Mouse (Mus musculus) stomach, embryonic 14.5 days (tissue): ENCODE data around the gene Scn9a. TPM values are rescaled to one million over a fixed set of nuclear protein-coding genes. Genes with fewer than 3 reads are reported as not detected.

Source experiments
- ATAC-seq: fragments of 200-750 bp; cut with Nextera tagmentation; 2 replicates; pipeline ENCODE4 v1.8.0; 2017; ENCODE audit warnings: low read depth, moderate TSS enrichment; ENCODE audit not compliant: insufficient number of reproducible peaks, insufficient read depth, low FRiP score
- H3K27ac ChIP-seq: fragments of 300-500 bp; sonication (generic); 2 replicates; pipeline ENCODE4 v1.5.1; 2014; ENCODE audit warnings: mild to moderate bottlenecking, low read length, moderate library complexity, mixed read lengths
- H3K27me3 ChIP-seq: fragments of 300-500 bp; sonication (generic); 2 replicates; pipeline ENCODE4 v1.6.1; 2014; ENCODE audit warnings: low read length, control low read depth, mixed read lengths; ENCODE audit not compliant: control insufficient read depth, insufficient read depth
- H3K36me3 ChIP-seq: fragments of 300-500 bp; sonication (generic); 2 replicates; pipeline ENCODE4 v1.6.1; 2014; ENCODE audit warnings: mild to moderate bottlenecking, control low read depth, low read length, moderate library complexity, mixed read lengths; ENCODE audit not compliant: control insufficient read depth, insufficient read depth
- H3K4me1 ChIP-seq: fragments of 300-500 bp; sonication (generic); 2 replicates; pipeline ENCODE4 v1.6.1; 2014; ENCODE audit warnings: low read length, control low read depth, mixed read lengths; ENCODE audit not compliant: control insufficient read depth, insufficient read depth
- H3K4me2 ChIP-seq: fragments of 300-500 bp; sonication (generic); replicated peaks from 2 replicates; pipeline ENCODE4 v1.6.1; 2014; ENCODE audit warnings: low read depth, low read length, control low read depth
- H3K4me3 ChIP-seq: fragments of 300-500 bp; sonication (generic); 2 replicates; pipeline ENCODE4 v1.5.1; 2014; ENCODE audit warnings: low read depth, low read length, control low read depth
- H3K9ac ChIP-seq: fragments of 300-500 bp; sonication (generic); replicated peaks from 2 replicates; pipeline ENCODE4 v1.6.1; 2014; ENCODE audit warnings: low read depth, mild to moderate bottlenecking, control low read depth, low read length, moderate library complexity, mixed read lengths
- H3K9me3 ChIP-seq: fragments of 300-500 bp; sonication (generic); 2 replicates; pipeline ENCODE4 v1.6.1; 2016; ENCODE audit warnings: low read depth, low read length, control low read depth; ENCODE audit not compliant: control insufficient read depth
- WGBS: fragments of 180-500 bp; shearing (Covaris S2); extraction: QIAGEN DNeasy Blood & Tissue Kit; methylation state at CpG from one replicate; pipeline ENCODE4 v1.1.7; 2014; 5-methylcytosine and 5-hydroxymethylcytosine counted together
- polyA plus RNA-seq: library from polyadenylated mRNA; unstranded; fragments of >200 nt; fragmentation: Nextera tagmentation; extraction: Ambion mirVana; gene quantifications from 2 replicates; pipeline ENCODE4 v1.2.1, GENCODE M21; 2014

Gene Scn9a
- polyA plus RNA-seq: 1.5 and 2.0 TPM in 2 replicates

DNA sequence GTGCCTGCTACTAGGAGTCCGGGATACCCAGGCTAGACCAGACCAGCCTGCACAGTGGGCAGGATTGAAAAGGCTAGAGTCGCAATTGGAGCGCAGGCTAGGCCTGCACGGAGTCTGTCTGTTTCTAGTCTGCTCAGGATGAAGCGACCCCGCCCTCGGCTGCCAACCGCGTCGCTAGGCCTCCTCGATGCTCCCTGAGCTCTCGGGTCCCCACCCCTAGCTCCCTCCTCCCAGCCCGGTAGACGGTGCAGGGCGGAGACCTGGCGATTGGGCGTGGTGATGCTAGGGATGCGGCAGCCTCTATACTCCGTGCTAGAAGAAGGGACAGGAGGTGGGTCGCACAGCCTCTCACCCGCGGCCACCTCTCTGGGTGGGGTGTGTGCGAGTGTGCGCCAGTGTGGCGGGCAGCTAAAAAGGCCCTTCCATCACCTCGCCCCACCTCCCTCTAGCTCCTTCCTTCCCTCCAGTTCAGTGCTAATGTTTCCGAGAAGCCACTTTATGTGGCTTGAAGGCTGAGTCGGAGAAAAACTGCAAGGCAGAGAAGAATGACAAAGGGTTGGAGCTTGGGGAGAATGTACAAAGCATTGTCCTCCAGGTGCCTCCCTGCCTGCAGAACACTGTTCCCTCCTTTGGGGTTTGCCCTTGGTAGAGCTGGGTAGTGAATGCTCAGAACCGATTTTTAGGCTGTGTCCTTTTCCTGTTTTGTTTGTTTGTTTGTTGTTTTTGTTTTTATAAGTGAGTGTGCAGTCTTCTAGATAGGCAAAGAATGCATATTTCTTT lies at the start of gene Scn9a:
Gene Scn9a, minus strand, starts transcription at position 383 of the 780 bp plus-strand sequence.
- ATAC-seq: peak; percentile 82
- Histone ChIP-seq H3K36me3 (no peaks in the 10 kb centered on the region), H3K27me3 (no peaks in the 10 kb centered on the region), H3K9ac (no peak within 1 kb of the TSS), H3K4me1 (0 out of 2 replicates have a peak, but pooled peaks cover 4% of the 10 kb centered on the region), H3K27ac (no peak within 1 kb of the TSS), H3K4me3 (peak within 1 kb of the TSS; percentile 12), H3K9me3 (no peaks in the 10 kb centered on the region), H3K4me2 (peak within 1 kb of the TSS; percentile 36)
- WGBS: 1% methylated on average over 29 of the region's 29 CpGs

DNA sequence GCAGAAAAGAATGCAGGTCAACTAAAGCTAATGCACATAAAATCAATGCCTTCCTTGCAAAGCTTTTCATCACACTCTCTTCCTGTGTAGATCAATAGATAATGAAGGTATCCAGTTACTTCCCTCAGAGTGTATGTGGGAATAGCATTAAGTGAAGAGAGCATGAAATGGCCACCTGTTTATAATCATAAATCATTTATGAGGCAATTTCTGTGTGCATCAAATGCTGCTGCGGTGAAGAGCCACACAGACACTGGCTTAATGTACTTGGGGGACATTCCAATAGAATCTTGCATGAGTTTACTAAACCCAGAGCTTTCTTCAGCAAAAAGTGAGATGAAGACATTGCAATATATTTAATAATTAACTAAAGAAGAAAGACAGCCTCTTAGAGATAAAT lies 27.2 kb upstream of the Scn9a start:
- Histone ChIP-seq H3K9me3 (no peaks in the 10 kb centered on the region), H3K4me1 (no peaks in the 10 kb centered on the region)
- no peak for ATAC-seq

DNA sequence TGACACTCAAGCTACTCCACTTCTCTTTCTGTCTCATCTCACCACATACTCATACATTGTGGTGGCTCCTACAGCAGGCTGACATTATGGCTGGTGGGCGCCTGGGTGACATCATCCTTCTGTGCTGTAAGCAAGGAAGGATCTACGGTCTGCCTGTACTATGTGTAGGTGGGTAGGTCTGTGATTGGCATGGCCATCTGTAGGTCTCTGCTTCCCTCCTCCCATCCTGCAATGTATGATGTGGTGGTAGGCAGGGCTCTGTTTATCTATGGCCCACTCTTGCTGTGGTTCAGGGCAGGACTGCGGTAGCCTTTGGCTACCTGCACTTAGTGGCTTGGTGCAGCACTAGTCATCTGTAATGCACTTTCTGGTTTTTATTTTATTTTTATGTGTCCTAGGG lies 21.7 kb upstream of the Scn9a start:
- Histone ChIP-seq H3K4me1 (no peaks in the 10 kb centered on the region), H3K9me3 (no peaks in the 10 kb centered on the region), H3K36me3 (no peaks in the 10 kb centered on the region), H3K27me3 (no peaks in the 10 kb centered on the region), H3K4me3 (no peak overlapping the region), H3K27ac (no peak overlapping the region), H3K9ac (no peak overlapping the region), H3K4me2 (no peak overlapping the region)
- WGBS: 92% methylated on average over 3 of the region's 3 CpGs
- no peak for ATAC-seq

More for the DNA sequence above, 27.2 kb upstream of the Scn9a start:
- Histone ChIP-seq H3K27me3 (no peaks in the 10 kb centered on the region), H3K4me3 (no peak overlapping the region), H3K9ac (no peak overlapping the region), H3K27ac (no peak overlapping the region), H3K36me3 (no peaks in the 10 kb centered on the region), H3K4me2 (no peak overlapping the region)
- 49% methylated on average over 1 of the region's 1 CpGs for WGBS

DNA sequence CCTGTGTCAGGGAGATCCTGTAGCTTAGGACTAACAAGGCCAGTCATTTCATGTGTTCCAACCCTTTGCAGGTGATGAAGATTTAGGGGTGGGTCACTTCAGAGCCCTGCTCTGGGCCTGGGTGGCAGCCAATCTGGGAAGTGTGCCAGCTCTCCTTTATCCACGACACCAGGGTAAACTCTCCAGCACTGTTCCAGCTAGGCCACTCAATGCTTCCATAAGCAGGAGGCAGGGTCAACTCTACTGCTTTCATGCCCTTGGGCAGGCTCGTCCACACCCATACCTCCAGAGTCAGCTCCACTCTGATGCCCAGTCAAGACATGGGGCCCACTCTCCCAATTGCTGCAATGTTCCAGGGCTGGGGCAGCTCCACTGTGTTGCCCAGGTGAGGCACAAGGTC lies 20.7 kb upstream of the Scn9a start:
- Histone ChIP-seq H3K27ac (no peak overlapping the region), H3K36me3 (no peaks in the 10 kb centered on the region), H3K4me2 (no peak overlapping the region), H3K27me3 (no peaks in the 10 kb centered on the region), H3K9ac (no peak overlapping the region), H3K4me1 (no peaks in the 10 kb centered on the region), H3K9me3 (no peaks in the 10 kb centered on the region), H3K4me3 (no peak overlapping the region)
- 58% methylated on average over 2 of the region's 2 CpGs for WGBS
- ATAC-seq: peak; percentile 46; the same call in 1 of the 2 replicates

DNA sequence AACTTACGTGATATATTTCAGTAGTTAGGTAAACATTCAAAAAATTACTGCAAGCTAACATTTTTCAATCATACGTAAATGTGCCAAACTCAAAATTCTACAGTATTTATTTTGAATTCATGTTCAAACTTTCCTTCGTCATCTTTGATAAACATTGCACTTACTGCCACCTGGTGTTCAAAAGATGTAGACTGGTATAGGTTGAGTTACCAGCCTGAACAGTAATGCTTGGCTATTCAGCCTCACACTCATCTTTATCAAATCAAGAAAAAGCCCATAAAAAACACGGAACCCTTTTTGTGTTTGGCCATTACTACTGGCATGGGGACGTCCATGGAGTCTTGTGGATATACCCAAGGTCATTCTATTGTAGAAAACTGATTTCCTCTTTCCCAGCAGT lies 9.6 kb upstream of the Scn9a start:
- Histone ChIP-seq H3K4me1 (no peaks in the 10 kb centered on the region), H3K9me3 (no peaks in the 10 kb centered on the region), H3K4me3 (no peak overlapping the region), H3K27me3 (no peaks in the 10 kb centered on the region), H3K9ac (no peak overlapping the region), H3K27ac (no peak overlapping the region), H3K36me3 (no peaks in the 10 kb centered on the region), H3K4me2 (no peak overlapping the region)
- WGBS: 30% methylated on average over 5 of the region's 5 CpGs
- no peak for ATAC-seq

DNA sequence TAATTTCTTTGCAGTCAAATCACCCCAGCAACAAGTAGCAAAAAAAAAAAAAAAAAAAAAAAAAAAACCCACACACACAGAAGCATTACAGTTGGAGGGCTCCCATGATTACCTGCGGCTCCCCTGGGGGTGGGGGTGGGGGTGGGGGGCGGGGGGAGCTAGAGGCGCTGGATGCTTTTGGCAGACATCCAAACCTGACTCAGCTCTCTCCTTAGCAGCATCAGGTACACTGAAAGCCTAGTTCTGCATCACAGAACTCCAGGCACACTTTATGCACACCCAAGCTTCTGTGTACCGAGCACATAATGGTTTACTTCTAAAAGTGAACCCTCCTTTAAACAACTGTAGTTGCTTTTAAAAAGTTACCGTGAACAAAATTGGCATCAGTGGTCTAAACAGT lies 2.0 kb downstream of the Scn9a start:
- Histone ChIP-seq H3K9me3 (no peaks in the 10 kb centered on the region), H3K9ac (no peak overlapping the region), H3K27ac (no peak overlapping the region), H3K36me3 (no peaks in the 10 kb centered on the region), H3K4me1 (0 out of 2 replicates have a peak, but pooled peaks cover 4% of the 10 kb centered on the region), H3K27me3 (no peaks in the 10 kb centered on the region), H3K4me3 (no peak overlapping the region), H3K4me2 (no peak overlapping the region)
- 27% methylated on average over 5 of the region's 5 CpGs for WGBS
- ATAC-seq: no peak

DNA sequence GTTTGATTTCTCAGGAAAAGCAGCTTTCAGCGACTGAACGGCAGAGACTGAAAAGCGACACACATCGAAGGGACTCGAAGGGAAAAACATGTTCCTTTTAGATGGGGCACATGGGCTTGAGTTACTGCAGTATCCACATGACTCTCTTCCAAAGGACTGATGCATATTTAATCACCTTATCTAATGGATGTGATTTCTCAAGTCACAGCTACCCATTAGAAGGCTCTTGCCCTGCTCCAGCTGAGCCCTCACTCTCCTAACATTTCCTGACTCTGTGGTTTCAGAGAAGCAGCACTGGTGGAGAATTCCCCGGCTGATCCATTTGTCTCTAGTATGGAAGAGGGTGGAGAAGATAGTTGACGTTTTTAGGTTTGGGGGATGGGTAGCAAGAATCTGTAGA lies 23.7 kb downstream of the Scn9a start:
- Histone ChIP-seq H3K4me1 (no peaks in the 10 kb centered on the region), H3K27ac (no peak overlapping the region), H3K27me3 (no peaks in the 10 kb centered on the region), H3K9me3 (no peaks in the 10 kb centered on the region), H3K9ac (no peak overlapping the region), H3K4me3 (no peak overlapping the region), H3K4me2 (no peak overlapping the region), H3K36me3 (no peaks in the 10 kb centered on the region)
- ATAC-seq: no peak
- WGBS: 57% methylated on average over 7 of the region's 7 CpGs

DNA sequence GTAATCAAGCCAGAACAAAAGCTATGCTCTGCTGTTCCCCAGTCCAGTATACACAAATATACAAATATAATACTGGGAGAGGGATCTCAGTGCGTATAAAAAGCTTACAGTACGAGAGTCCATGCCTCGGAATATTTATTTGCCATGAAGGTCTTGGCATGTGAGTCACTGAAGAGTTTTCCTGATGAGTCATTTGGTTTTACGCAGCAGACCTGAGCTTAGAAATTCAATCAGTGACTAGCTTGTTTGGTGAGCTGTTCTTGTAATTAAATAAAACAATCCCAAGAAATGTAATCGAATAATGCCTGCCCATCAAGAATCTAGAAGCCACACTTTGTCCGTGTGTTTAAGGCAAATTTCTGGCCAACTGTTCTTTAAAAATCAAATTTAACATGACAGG lies 37.4 kb downstream of the Scn9a start:
- no peak overlapping the region for H3K27ac ChIP-seq
- H3K27me3 ChIP-seq: no peaks in the 10 kb centered on the region
- H3K4me1 ChIP-seq: no peaks in the 10 kb centered on the region
- no peak overlapping the region for H3K4me2 ChIP-seq
- H3K9me3 ChIP-seq: no peaks in the 10 kb centered on the region
- 57% methylated on average over 6 of the region's 6 CpGs for WGBS
- H3K4me3 ChIP-seq: no peak overlapping the region
- no peak for ATAC-seq
- H3K9ac ChIP-seq: no peak overlapping the region
- no peaks in the 10 kb centered on the region for H3K36me3 ChIP-seq

DNA sequence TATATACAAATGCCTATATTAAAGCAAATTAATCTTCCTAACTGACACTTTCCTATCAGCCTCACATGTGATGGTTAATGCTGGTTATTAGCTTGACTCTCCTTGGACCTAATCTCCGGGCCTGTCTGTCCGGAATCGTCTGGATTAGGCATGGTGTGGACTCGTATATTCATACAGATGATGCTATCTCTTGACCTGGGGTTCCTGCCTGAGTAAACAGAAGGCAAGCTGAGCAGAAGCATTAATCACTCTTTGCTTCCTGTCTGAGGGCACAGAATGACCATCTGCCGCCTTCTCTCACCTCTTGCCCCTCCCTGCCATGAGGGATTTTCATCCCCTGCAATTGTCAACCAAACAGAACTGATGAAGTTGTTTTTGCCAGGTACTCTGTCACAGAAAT lies 38.6 kb downstream of the Scn9a start:
- Histone ChIP-seq H3K9me3 (no peaks in the 10 kb centered on the region), H3K4me1 (no peaks in the 10 kb centered on the region), H3K27ac (no peak overlapping the region), H3K4me3 (no peak overlapping the region), H3K9ac (no peak overlapping the region), H3K36me3 (no peaks in the 10 kb centered on the region), H3K27me3 (no peaks in the 10 kb centered on the region), H3K4me2 (no peak overlapping the region)
- WGBS: 26% methylated on average over 5 of the region's 5 CpGs
- no peak for ATAC-seq
